Mouse (Mus musculus): ENCODE measurements at regions not wholly inside any gene's neighbourhood (a gene's known extent, or its start where the extent isn't known, plus 50 kb on each side); places are given as distances from the start of the nearest gene placed in this dataset.

- Histone ChIP-seq H3K9ac (no peak overlapping the region), H3K27ac (no peak overlapping the region), H3K4me3 (no peak overlapping the region), H3K9me3 (no peaks in the 10 kb centered on the region), H3K27me3 (replicated peaks) (peaks cover 18% of the 10 kb centered on the region; the same call in 1 of the 2 replicates), H3K4me1 (no peaks in the 10 kb centered on the region), H3K36me3 (replicated peaks) (no peaks in the 10 kb centered on the region), H3K4me2 (no peak overlapping the region)
- 47% methylated on average over 8 of the region's 8 CpGs for WGBS
- ATAC-seq (replicated peaks) = 0 out of 2 replicates have a peak, but pooled peaks have one; percentile 29
Observed at GRCm38 (mm10) chrX:99336616-99337553, 134.2 kb downstream of the Pja1 start.

DNA sequence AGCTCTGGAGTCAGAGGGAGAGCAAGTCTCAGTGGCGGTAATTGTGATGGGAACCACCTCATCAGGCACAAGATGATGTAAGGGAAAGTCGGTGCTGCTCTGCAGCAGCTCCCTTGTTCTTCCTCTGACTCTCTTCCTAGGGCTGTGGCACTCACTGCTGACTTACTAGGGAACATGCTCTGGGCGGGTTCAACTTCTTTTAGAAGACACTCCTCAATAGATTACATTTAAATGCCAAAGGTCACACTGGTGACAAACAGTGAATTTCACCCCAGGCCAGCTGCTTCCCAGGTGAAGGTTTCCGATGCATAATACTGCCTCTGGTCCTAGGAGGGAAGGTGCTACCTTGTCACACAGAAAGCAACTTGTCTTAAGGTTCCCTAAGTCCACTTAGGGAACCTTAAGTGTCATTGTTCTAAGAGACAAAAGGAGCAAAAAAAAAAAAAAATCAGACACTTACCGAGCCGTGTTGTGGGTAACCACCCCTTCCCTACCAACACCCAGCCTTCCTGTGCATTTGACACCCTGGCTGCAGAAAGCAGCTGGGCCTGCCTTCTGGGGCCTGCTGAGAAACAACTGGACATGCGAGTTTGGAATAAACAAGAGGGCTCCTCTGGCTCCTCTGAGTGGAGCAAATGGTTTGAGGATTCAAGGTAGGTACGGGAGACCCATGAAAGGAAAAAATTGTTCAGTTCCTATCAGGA is 135.0 kb downstream of the Pja1 start:
- H3K9me3 ChIP-seq = no peaks in the 10 kb centered on the region

GRCm38 (mm10) chrX:99332457-99332770 is 138.7 kb downstream of the Pja1 start:
- Histone ChIP-seq H3K9me3 (no peaks in the 10 kb centered on the region), H3K4me2 (no peak overlapping the region), H3K4me1 (no peaks in the 10 kb centered on the region), H3K9ac (no peak overlapping the region), H3K27ac (no peak overlapping the region), H3K36me3 (replicated peaks) (no peaks in the 10 kb centered on the region), H3K4me3 (no peak overlapping the region), H3K27me3 (replicated peaks) (peaks cover 5% of the 10 kb centered on the region; the same call in 1 of the 2 replicates)
- 29% methylated on average over 4 of the region's 4 CpGs for WGBS
- ATAC-seq (replicated peaks) = peak; percentile 18; the same call in 1 of the 2 replicates

More for the DNA sequence above, 135.0 kb downstream of the Pja1 start:
- no peak overlapping the region for H3K9ac ChIP-seq
- H3K4me1 ChIP-seq = no peaks in the 10 kb centered on the region
- H3K27me3 ChIP-seq (replicated peaks) = peaks cover 18% of the 10 kb centered on the region; the same call in 1 of the 2 replicates
- no peak overlapping the region for H3K4me3 ChIP-seq
- no peak for ATAC-seq (replicated peaks)
- no peaks in the 10 kb centered on the region for H3K36me3 ChIP-seq (replicated peaks)
- 52% methylated on average over 8 of the region's 8 CpGs for WGBS
- H3K4me2 ChIP-seq = no peak overlapping the region
- no peak overlapping the region for H3K27ac ChIP-seq

DNA sequence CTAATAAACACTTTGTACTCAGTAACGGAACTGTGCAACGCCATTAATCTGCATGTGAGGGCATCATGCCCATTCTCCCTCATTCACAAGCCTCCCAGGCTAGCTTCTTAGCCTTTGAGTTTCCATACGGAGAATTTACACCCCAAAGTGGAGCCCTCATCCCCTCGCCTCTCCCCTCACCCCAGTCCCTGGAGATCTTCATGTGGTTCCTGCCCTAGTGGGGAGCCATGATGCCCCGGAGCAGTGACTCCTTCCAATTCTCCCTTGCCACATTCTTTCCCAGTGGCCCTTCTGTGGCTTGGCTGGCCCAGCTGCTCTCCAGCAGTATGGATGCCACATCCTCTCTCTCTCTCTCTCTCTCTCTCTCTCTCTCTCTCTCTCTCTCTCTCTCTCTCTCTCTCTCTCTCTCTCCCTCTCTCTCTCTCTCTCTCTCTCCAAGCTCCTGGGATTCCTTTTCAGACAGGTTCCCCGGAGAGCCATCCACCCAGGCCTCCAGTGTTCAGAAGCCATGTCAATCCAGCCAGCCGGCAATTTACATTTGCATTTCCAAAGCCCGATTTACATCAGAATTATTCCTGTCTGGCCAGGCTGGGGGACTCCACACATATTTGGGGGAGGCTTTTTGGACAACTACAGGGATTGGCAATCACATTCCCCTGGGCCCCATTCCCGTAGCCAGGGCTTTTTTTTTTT is 139.2 kb downstream of the Pja1 start:
- peak; percentile 43 for ATAC-seq (replicated peaks)

GRCm38 (mm10) chrX:99330386-99330785 is 140.7 kb downstream of the Pja1 start:
- 91% methylated on average over 8 of the region's 8 CpGs for WGBS
- no peaks in the 10 kb centered on the region for H3K4me1 ChIP-seq
- H3K9ac ChIP-seq = no peak overlapping the region
- H3K27me3 ChIP-seq (replicated peaks) = peaks cover 6% of the 10 kb centered on the region; the same call in 1 of the 2 replicates
- no peak overlapping the region for H3K27ac ChIP-seq
- H3K4me2 ChIP-seq = no peak overlapping the region
- ATAC-seq (replicated peaks) = no peak
- H3K9me3 ChIP-seq = no peaks in the 10 kb centered on the region
- H3K36me3 ChIP-seq (replicated peaks) = no peaks in the 10 kb centered on the region
- H3K4me3 ChIP-seq = no peak overlapping the region

More for the DNA sequence above, 139.2 kb downstream of the Pja1 start:
- WGBS = 31% methylated on average over 9 of the region's 9 CpGs
- peaks cover 4% of the 10 kb centered on the region; the same call in 1 of the 2 replicates for H3K27me3 ChIP-seq (replicated peaks)
- H3K4me2 ChIP-seq = no peak overlapping the region
- H3K9me3 ChIP-seq = no peaks in the 10 kb centered on the region
- no peak overlapping the region for H3K4me3 ChIP-seq
- 0 out of 2 replicates have a peak overlapping the region, but pooled peaks have one; percentile 29 for H3K27ac ChIP-seq
- no peaks in the 10 kb centered on the region for H3K36me3 ChIP-seq (replicated peaks)
- no peak overlapping the region for H3K9ac ChIP-seq
- H3K4me1 ChIP-seq = no peaks in the 10 kb centered on the region

DNA sequence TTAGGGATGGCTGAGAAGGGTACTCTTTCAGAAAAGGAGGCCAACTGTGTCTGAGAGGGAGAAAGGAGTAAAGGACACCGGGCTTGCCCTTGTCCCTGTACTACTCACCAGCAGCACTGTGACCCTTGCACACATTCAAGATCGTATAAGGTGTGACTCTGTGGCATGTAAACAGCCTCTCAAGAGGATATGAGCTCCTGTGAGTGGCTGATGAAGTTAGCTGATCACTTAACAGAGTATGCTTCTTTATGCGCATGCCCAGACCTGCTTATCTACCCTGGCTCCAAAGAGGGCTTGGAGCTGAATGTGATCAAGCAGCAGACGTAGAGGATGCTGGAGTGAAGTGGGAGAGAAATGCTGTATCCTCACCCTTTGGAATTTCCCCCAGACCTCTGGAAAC is 142.5 kb downstream of the Pja1 start:
- ATAC-seq (replicated peaks) = no peak
- WGBS = 69% methylated on average over 4 of the region's 4 CpGs
- Histone ChIP-seq H3K27ac (no peak overlapping the region), H3K9ac (no peak overlapping the region), H3K4me3 (no peak overlapping the region), H3K9me3 (no peaks in the 10 kb centered on the region), H3K27me3 (replicated peaks) (peaks cover 10% of the 10 kb centered on the region; the same call in 1 of the 2 replicates), H3K4me2 (no peak overlapping the region), H3K36me3 (replicated peaks) (no peaks in the 10 kb centered on the region), H3K4me1 (no peaks in the 10 kb centered on the region)

- H3K27me3 ChIP-seq (replicated peaks) = peaks cover 9% of the 10 kb centered on the region; the same call in 1 of the 2 replicates
- H3K4me2 ChIP-seq = no peak overlapping the region
- H3K4me3 ChIP-seq = no peak overlapping the region
- no peak overlapping the region for H3K27ac ChIP-seq
- no peaks in the 10 kb centered on the region for H3K4me1 ChIP-seq
- no peak overlapping the region for H3K9ac ChIP-seq
- H3K36me3 ChIP-seq (replicated peaks) = no peaks in the 10 kb centered on the region
- 32% methylated on average over 7 of the region's 7 CpGs for WGBS
- no peaks in the 10 kb centered on the region for H3K9me3 ChIP-seq
- peak; percentile 55; the same call in 1 of the 2 replicates for ATAC-seq (replicated peaks)
Observed at GRCm38 (mm10) chrX:99326167-99326566, 144.9 kb downstream of the Pja1 start.

GRCm38 (mm10) chrX:99325460-99325859 is 145.6 kb downstream of the Pja1 start:
- 0 out of 2 replicates have a peak, but pooled peaks have one; percentile 46 for ATAC-seq (replicated peaks)
- H3K27me3 ChIP-seq (replicated peaks) = peaks cover 9% of the 10 kb centered on the region; the same call in 1 of the 2 replicates
- no peaks in the 10 kb centered on the region for H3K36me3 ChIP-seq (replicated peaks)
- no peaks in the 10 kb centered on the region for H3K4me1 ChIP-seq
- 44% methylated on average over 8 of the region's 8 CpGs for whole genome bisulfite sequencing
- H3K9me3 ChIP-seq = no peaks in the 10 kb centered on the region
- H3K4me3 ChIP-seq = no peak overlapping the region
- H3K27ac ChIP-seq = 0 out of 2 replicates have a peak overlapping the region, but pooled peaks have one; percentile 8
- no peak overlapping the region for H3K9ac ChIP-seq
- no peak overlapping the region for H3K4me2 ChIP-seq

DNA sequence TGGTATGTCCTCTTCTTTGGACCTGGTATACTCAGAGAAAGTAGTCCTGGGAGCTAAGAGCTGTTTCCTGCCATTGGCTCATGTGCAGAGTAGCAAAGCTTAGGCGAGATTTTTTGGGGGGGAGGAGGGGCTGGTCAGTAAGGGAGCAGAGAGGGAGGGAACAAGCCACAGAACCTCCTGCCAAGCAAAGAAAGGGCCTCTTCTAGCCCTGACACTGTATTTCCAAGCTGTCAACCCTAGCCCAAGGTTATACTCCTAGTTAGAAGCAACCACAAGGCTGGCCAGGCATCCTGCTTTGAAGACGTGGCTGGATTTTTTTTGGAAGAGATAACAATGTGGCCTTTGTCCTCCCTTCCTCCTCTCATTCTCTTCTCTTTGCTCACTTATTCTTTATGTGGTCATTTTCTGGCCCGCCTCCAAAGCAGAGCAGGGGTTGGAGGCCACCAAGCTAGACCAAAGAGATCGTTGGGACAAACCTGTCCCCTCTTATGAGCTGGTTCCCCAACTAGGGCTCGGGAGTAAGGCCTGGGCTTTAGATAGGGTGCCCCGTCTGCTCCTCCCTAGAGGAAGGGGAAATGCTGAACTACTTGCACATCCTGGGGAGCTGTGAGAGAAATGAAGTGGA is 146.4 kb downstream of the Pja1 start:
- ATAC-seq (replicated peaks) = no peak
- no peak overlapping the region for H3K27ac ChIP-seq
- H3K9me3 ChIP-seq = no peaks in the 10 kb centered on the region
- no peaks in the 10 kb centered on the region for H3K4me1 ChIP-seq
- H3K9ac ChIP-seq = no peak overlapping the region
- no peak overlapping the region for H3K4me2 ChIP-seq
- WGBS = 57% methylated on average over 6 of the region's 6 CpGs
- peaks cover 9% of the 10 kb centered on the region; the same call in 1 of the 2 replicates for H3K27me3 ChIP-seq (replicated peaks)
- no peak overlapping the region for H3K4me3 ChIP-seq
- H3K36me3 ChIP-seq (replicated peaks) = no peaks in the 10 kb centered on the region

- Histone ChIP-seq H3K27ac (no peak overlapping the region), H3K4me2 (no peak overlapping the region), H3K27me3 (replicated peaks) (peaks cover 17% of the 10 kb centered on the region), H3K9ac (no peak overlapping the region), H3K9me3 (no peaks in the 10 kb centered on the region), H3K36me3 (replicated peaks) (no peaks in the 10 kb centered on the region), H3K4me1 (no peaks in the 10 kb centered on the region), H3K4me3 (no peak overlapping the region)
- no peak for ATAC-seq (replicated peaks)
- 92% methylated on average over 7 of the region's 7 CpGs for WGBS
Observed at GRCm38 (mm10) chrX:99319791-99320190, 151.3 kb downstream of the Pja1 start.

DNA sequence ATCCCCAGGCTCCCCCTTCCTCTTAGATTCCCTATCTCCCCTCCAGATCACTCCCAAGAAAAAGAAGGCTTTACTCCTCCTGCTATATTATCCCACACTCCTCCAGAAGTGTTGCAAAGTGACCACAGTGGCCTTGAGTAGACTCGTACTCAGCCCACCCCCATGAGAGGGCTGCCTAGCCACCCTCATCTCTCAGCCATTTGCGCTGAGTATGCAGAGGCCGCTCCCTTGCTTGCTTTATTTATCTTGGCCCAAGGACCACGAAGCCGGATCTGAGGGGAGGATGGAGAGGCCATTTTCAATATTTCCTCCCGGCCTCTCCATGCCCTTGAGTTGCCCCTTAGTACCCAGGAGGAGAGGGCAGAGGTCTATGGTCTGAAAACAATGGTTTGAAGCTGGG is 151.9 kb downstream of the Pja1 start:
- peaks cover 17% of the 10 kb centered on the region for H3K27me3 ChIP-seq (replicated peaks)
- H3K4me2 ChIP-seq = no peak overlapping the region
- ATAC-seq (replicated peaks) = no peak
- H3K9ac ChIP-seq = no peak overlapping the region
- no peaks in the 10 kb centered on the region for H3K9me3 ChIP-seq
- H3K4me1 ChIP-seq = no peaks in the 10 kb centered on the region
- H3K4me3 ChIP-seq = no peak overlapping the region
- 75% methylated on average over 6 of the region's 6 CpGs for WGBS
- H3K27ac ChIP-seq = no peak overlapping the region
- H3K36me3 ChIP-seq (replicated peaks) = no peaks in the 10 kb centered on the region
